Mouse (Mus musculus) heart, postnatal 0 days (tissue): ENCODE measurements at regions not wholly inside any gene's neighbourhood (a gene's known extent, or its start where the extent isn't known, plus 50 kb on each side); places are given as distances from the start of the nearest gene placed in this dataset.

ENCODE experiments used
- CTCF ChIP-seq: IDR thresholded peaks from 2 replicates; pipeline ENCODE4 v1.5.1; 2016; ENCODE audit warnings: antibody characterized with exemption, control low read depth, low read depth
- EP300 ChIP-seq: IDR thresholded peaks from 2 replicates; pipeline ENCODE4 v1.6.1; 2016; ENCODE audit warnings: antibody characterized with exemption, low read depth

DNA sequence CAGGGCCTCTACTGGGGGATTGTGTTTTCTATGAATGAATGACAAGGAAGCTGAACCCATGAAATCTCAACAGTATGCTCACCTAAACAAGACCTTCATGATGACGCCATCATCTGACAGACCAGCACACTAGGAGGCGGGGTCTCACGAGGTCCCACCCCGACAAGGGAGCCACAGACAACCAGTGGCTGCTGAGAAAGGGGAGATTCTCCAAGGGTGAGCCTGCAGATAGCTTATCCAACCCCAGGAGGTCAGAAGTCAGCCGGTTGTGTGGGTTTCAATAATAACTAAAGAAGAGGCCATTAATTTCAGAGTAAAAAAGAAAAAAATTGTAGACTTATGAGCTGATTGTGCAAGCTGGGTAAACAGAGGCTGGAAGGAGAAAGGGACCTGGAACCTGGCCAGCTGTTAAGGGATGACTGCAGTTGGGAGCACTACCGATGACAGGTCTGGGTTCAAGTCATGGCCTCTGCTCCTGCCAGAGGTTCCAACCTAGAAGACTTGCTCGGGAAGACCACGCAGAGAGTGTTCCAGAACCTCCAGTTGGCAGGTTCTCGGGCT is 90.5 kb downstream of the 1700001O22Rik start:
- TF ChIP-seq CTCF (no peak), EP300 (no peak)
